Mouse (Mus musculus) E14TG2a.4 (cell line): ENCODE measurements at regions not wholly inside any gene's neighbourhood (a gene's known extent, or its start where the extent isn't known, plus 50 kb on each side); places are given as distances from the start of the nearest gene placed in this dataset.

Experiments used
- CTCF ChIP-seq: conservative IDR thresholded peaks from 2 replicates; pipeline ENCODE4 v1.5.1; 2014; ENCODE audit warnings: low read length
- POU5F1 ChIP-seq: IDR thresholded peaks from 2 replicates; pipeline ENCODE4 v1.6.1; 2014; ENCODE audit warnings: low read length, borderline replicate concordance

- TF ChIP-seq CTCF, result no peak
- TF ChIP-seq POU5F1, result no peak
Observed at GRCm38 (mm10) chr2:92853175-92853574, 61.7 kb upstream of the Syt13 start.
